Mouse (Mus musculus) MEL (cell line): ENCODE results near the gene Gm26938. TPM values are rescaled to one million over a fixed set of nuclear protein-coding genes. Genes with fewer than 3 reads are reported as not detected.

Experiments used
- DNase-seq: peaks from one replicate; pipeline ENCODE4 v3.0.0; 2011; ENCODE audit warnings: low read depth, low spot score
- H3K27ac ChIP-seq: 2 replicates; pipeline ENCODE4 v1.5.1; 2012; ENCODE audit warnings: low read depth, mild to moderate bottlenecking, control low read depth, low read length, moderate library complexity; ENCODE audit not compliant: control insufficient read depth
- H3K27me3 ChIP-seq, 2 experiments: fragments of 150-350 bp in 1 of 2; sonication (generic) in 1 of 2; 2 replicates each; pipeline ENCODE4 v1.6.1; 2012; ENCODE audit warnings: low read length in 2 of 2, mild to moderate bottlenecking in 2 of 2, improper control_type of control experiment in 1 of 2, moderate library complexity in 1 of 2; ENCODE audit not compliant: insufficient read depth in 2 of 2, control insufficient read depth in 1 of 2
- H3K36me3 ChIP-seq, 2 experiments: 2 replicates each; pipeline ENCODE4 v1.6.1; 2012 to 2014; ENCODE audit warnings: low read length in 2 of 2, improper control_type of control experiment in 1 of 2, inconsistent platforms in 1 of 2, mild to moderate bottlenecking in 1 of 2; ENCODE audit not compliant: insufficient read depth in 2 of 2, control insufficient read depth in 1 of 2
- H3K4me1 ChIP-seq, 2 experiments: fragments of 150-350 bp in 1 of 2; sonication (generic) in 1 of 2; 2 replicates each; pipeline ENCODE4 v1.6.1; 2012; ENCODE audit warnings: low read length in 2 of 2, improper control_type of control experiment in 1 of 2, mild to moderate bottlenecking in 1 of 2; ENCODE audit not compliant: insufficient read depth in 2 of 2, control insufficient read depth in 1 of 2
- H3K4me3 ChIP-seq, 2 experiments: fragments of 150-350 bp in 1 of 2; sonication (generic) in 1 of 2; 2 replicates each; pipeline ENCODE4 v1.5.1; 2012; ENCODE audit warnings: low read depth in 2 of 2, low read length in 2 of 2, mild to moderate bottlenecking in 2 of 2, moderate library complexity in 2 of 2, control low read depth in 1 of 2, improper control_type of control experiment in 1 of 2; ENCODE audit not compliant: control insufficient read depth in 1 of 2, insufficient read depth in 1 of 2
- H3K79me2 ChIP-seq: 2 replicates; pipeline ENCODE4 v1.6.1; 2012; ENCODE audit warnings: mild to moderate bottlenecking, low read length, moderate library complexity; ENCODE audit not compliant: control insufficient read depth, poor library complexity, insufficient read depth
- H3K9ac ChIP-seq: 2 replicates; pipeline ENCODE4 v1.6.1; 2012; ENCODE audit warnings: low read depth, mild to moderate bottlenecking, control low read depth, low read length, moderate library complexity; ENCODE audit not compliant: control insufficient read depth, poor library complexity, severe bottlenecking
- H3K9me3 ChIP-seq: fragments of 150-350 bp; sonication (generic); replicated peaks from 2 replicates; pipeline ENCODE4 v1.6.1; 2012; ENCODE audit warnings: mild to moderate bottlenecking, low read length, improper control_type of control experiment, moderate library complexity; ENCODE audit not compliant: insufficient read depth
- CTCF ChIP-seq, 3 experiments: IDR thresholded peaks in 2 of 3; conservative IDR thresholded peaks in 1 of 3; 2 replicates each; pipeline ENCODE4 v1.5.1; 2011 to 2012; ENCODE audit warnings: low read length in 3 of 3, low read depth in 2 of 3, mild to moderate bottlenecking in 2 of 3, improper control_type of control experiment in 1 of 3, inconsistent platforms in 1 of 3, mixed read lengths in 1 of 3, moderate library complexity in 1 of 3; ENCODE audit not compliant: control insufficient read depth in 1 of 3, insufficient read depth in 1 of 3, poor library complexity in 1 of 3, severe bottlenecking in 1 of 3
- E2F4 ChIP-seq: IDR thresholded peaks from 2 replicates; pipeline ENCODE4 v1.6.1; 2011; ENCODE audit warnings: low read depth, low read length, improper control_type of control experiment, borderline replicate concordance
- ELF1 ChIP-seq: IDR thresholded peaks from 2 replicates; pipeline ENCODE4 v1.6.1; 2014; ENCODE audit warnings: low read depth, mild to moderate bottlenecking, inconsistent platforms, low read length, improper control_type of control experiment, moderate library complexity
- ETS1 ChIP-seq: IDR thresholded peaks from 2 replicates; pipeline ENCODE4 v1.6.1; 2012; ENCODE audit warnings: low read depth, mild to moderate bottlenecking, inconsistent platforms, low read length, improper control_type of control experiment, moderate library complexity
- GABPA ChIP-seq: IDR thresholded peaks from 2 replicates; pipeline ENCODE4 v1.6.1; 2012; ENCODE audit warnings: low read depth, mild to moderate bottlenecking, inconsistent platforms, low read length, improper control_type of control experiment, moderate library complexity
- HCFC1 ChIP-seq: IDR thresholded peaks from 2 replicates; pipeline ENCODE4 v1.6.1; 2012; ENCODE audit warnings: low read depth, mild to moderate bottlenecking, inconsistent platforms, low read length, improper control_type of control experiment, moderate library complexity
- KAT2A ChIP-seq: conservative IDR thresholded peaks from 2 replicates; pipeline ENCODE4 v1.6.1; 2012; ENCODE audit warnings: low read depth, low read length, improper control_type of control experiment, inconsistent platforms
- MAX ChIP-seq: IDR thresholded peaks from 2 replicates; pipeline ENCODE4 v1.6.1; 2011; ENCODE audit warnings: low read length, improper control_type of control experiment
- MXI1 ChIP-seq: IDR thresholded peaks from 2 replicates; pipeline ENCODE4 v1.6.1; 2011; ENCODE audit warnings: mild to moderate bottlenecking, low read depth, low read length, improper control_type of control experiment
- MYB ChIP-seq: IDR thresholded peaks from 2 replicates; pipeline ENCODE4 v1.6.1; 2011; ENCODE audit warnings: mild to moderate bottlenecking, low read depth, low read length, improper control_type of control experiment
- MYC ChIP-seq: IDR thresholded peaks from 2 replicates; pipeline ENCODE4 v1.6.1; 2011; ENCODE audit warnings: low read depth, mild to moderate bottlenecking, low read length, improper control_type of control experiment, moderate library complexity
- NELFE ChIP-seq: IDR thresholded peaks from 2 replicates; pipeline ENCODE4 v1.6.1; 2011; ENCODE audit warnings: low read depth, low read length, improper control_type of control experiment
- NRF1 ChIP-seq: IDR thresholded peaks from 2 replicates; pipeline ENCODE4 v1.6.1; 2014; ENCODE audit warnings: low read depth, mild to moderate bottlenecking, inconsistent platforms, low read length, improper control_type of control experiment, moderate library complexity; ENCODE audit not compliant: poor library complexity, insufficient read depth, severe bottlenecking
- POLR2A ChIP-seq, 2 experiments: IDR thresholded peaks; 2 replicates each; pipeline ENCODE4 v1.6.1; 2011 to 2012; ENCODE audit warnings: low read length in 2 of 2, mild to moderate bottlenecking in 2 of 2, control low read depth in 1 of 2, improper control_type of control experiment in 1 of 2, low read depth in 1 of 2, moderate library complexity in 1 of 2; ENCODE audit not compliant: control insufficient read depth in 1 of 2, insufficient read depth in 1 of 2, poor library complexity in 1 of 2
- POLR2AphosphoS5 ChIP-seq: IDR thresholded peaks from 2 replicates; pipeline ENCODE4 v1.6.1; 2012; ENCODE audit warnings: low read depth, borderline replicate concordance, mild to moderate bottlenecking, inconsistent platforms, low read length, moderate library complexity, mixed read lengths
- RAD21 ChIP-seq: IDR thresholded peaks from 2 replicates; pipeline ENCODE4 v1.6.1; 2011; ENCODE audit warnings: mild to moderate bottlenecking, low read depth, low read length, improper control_type of control experiment
- RCOR1 ChIP-seq: IDR thresholded peaks from 2 replicates; pipeline ENCODE4 v1.6.1; 2012; ENCODE audit warnings: low read depth, mild to moderate bottlenecking, inconsistent platforms, low read length, improper control_type of control experiment
- SMC3 ChIP-seq: IDR thresholded peaks from 2 replicates; pipeline ENCODE4 v1.6.1; 2011; ENCODE audit warnings: low read depth, low read length, improper control_type of control experiment
- TAL1 ChIP-seq: IDR thresholded peaks from 2 replicates; pipeline ENCODE4 v1.6.1; 2012; ENCODE audit warnings: mild to moderate bottlenecking, inconsistent platforms, low read length, moderate library complexity, mixed read lengths
- TCF12 ChIP-seq: IDR thresholded peaks from 2 replicates; pipeline ENCODE4 v1.6.1; 2014; ENCODE audit warnings: low read depth, mild to moderate bottlenecking, inconsistent platforms, low read length, improper control_type of control experiment, moderate library complexity
- USF1 ChIP-seq: IDR thresholded peaks from 2 replicates; pipeline ENCODE4 v1.6.1; 2014; ENCODE audit warnings: low read depth, mild to moderate bottlenecking, inconsistent platforms, low read length, improper control_type of control experiment, moderate library complexity
- USF2 ChIP-seq, 2 experiments: IDR thresholded peaks; 2 replicates each; pipeline ENCODE4 v1.6.1; 2011 to 2012; ENCODE audit warnings: improper control_type of control experiment in 2 of 2, low read length in 2 of 2, borderline replicate concordance in 1 of 2, inconsistent platforms in 1 of 2, low read depth in 1 of 2, mild to moderate bottlenecking in 1 of 2; ENCODE audit not compliant: insufficient read depth in 1 of 2
- ZC3H11A ChIP-seq: IDR thresholded peaks from 2 replicates; pipeline ENCODE4 v1.6.1; 2012; ENCODE audit warnings: low read depth, mild to moderate bottlenecking, inconsistent platforms, low read length, improper control_type of control experiment
- ZKSCAN1 ChIP-seq: IDR thresholded peaks from 2 replicates; pipeline ENCODE4 v1.6.1; 2012; ENCODE audit warnings: low read depth, mild to moderate bottlenecking, inconsistent platforms, low read length, improper control_type of control experiment, moderate library complexity
- polyA plus RNA-seq, 2 experiments: library from polyadenylated mRNA; stranded (reverse) in 1 of 2; unstranded in 1 of 2; fragments of >175 nt in 1 of 2; fragments of >200 nt in 1 of 2; gene quantifications; 2 replicates each; pipeline versions ENCODE4 v1.2.1 to v1.2.4; 2012; ENCODE audit warnings: low replicate concordance in 2 of 2, low read depth in 1 of 2; ENCODE audit not compliant: insufficient read length in 2 of 2, insufficient read depth in 1 of 2, missing spikeins in 1 of 2
- total RNA-seq: library from RNA; depleted of rRNA; stranded (reverse); fragments of 300-350 nt; gene quantifications from 2 replicates; pipeline ENCODE4 v1.2.3, GENCODE M21; 2012

Gm26938 gene
- total and polyA plus RNA-seq, 3 experiments = 0.11 TPM; not detected in 2

DNA sequence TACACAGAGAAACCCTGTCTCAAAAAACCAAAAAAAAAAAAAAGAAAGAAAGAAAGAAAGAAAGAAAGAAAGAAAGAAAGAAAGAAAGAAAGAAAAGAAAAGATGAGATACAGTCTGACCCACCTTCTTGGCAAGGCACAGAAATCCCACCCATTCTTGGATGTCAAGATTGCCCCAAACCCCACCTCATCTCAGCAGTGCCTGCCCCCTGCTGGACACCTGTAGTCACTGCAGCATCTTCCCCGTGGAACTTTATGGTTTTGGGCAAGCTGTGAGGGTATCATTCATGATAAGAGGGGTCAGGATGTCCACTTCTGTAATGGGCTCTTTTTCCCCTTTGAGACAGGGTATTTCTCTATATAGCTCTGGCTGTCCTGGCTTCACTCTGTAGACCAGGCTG is 8.9 kb downstream of the Gm26938 start:
- Histone ChIP-seq H3K36me3 (peaks cover 0 to 8% of the 10 kb centered on the region in 2 experiments; a peak in 2 of 4 replicates), H3K27ac (no peak overlapping the region), H3K9ac (no peak overlapping the region), H3K27me3 (no peaks in the 10 kb centered on the region), H3K4me3 (no peak overlapping the region), H3K9me3 (no peaks in the 10 kb centered on the region), H3K4me1 (peaks cover 2 to 26% of the 10 kb centered on the region in 2 experiments; a peak in 3 of 4 replicates), H3K79me2 (no peaks in the 10 kb centered on the region)
- peak; percentile 42 for DNase-seq
- 0 out of 2 replicates have a peak, but pooled peaks have one; percentile 14 for TF ChIP-seq ZC3H11A
- TF ChIP-seq CTCF (IDR thresholded peaks at IDR 0.05 in 2 of 3, conservative IDR thresholded peaks at IDR 0.05 in 1 of 3; ENCODE audit: control insufficient read depth in 1 of 3, insufficient read depth in 1 of 3, low read depth in 2 of 3, low read length in 3 of 3, poor library complexity in 1 of 3, severe bottlenecking in 1 of 3) = peak; percentile 74 to 89 (median 88)
- no peak for TF ChIP-seq GABPA
- no peak for TF ChIP-seq HCFC1
- TF ChIP-seq SMC3 = peak; percentile 54
- peak; percentile 34 for TF ChIP-seq RAD21

DNA sequence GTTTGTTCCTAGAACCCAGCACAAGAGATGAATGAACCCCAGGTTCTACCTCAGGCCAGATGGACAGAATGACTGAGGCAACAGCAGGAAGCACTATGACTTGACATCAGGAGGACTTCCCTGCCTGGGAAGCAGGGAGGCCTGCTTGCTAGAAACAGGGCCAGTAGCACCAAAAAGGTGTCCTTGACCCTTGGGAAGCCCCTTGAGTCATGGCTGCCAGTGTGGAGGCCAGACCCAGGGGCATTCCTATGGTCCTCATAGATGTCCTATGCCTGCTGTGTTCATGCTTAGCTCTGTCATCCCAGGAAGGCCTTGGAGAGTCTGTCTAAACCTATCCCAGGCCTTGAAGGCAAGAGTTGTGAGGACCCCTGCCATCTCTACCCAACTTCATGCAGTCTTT is 9.8 kb downstream of the Gm26938 start:
- Histone ChIP-seq H3K27me3 (no peaks in the 10 kb centered on the region), H3K79me2 (no peaks in the 10 kb centered on the region), H3K27ac (no peak overlapping the region), H3K4me1 (peaks cover 2 to 28% of the 10 kb centered on the region in 2 experiments; a peak in 3 of 4 replicates), H3K9me3 (no peaks in the 10 kb centered on the region), H3K4me3 (no peak overlapping the region), H3K9ac (no peak overlapping the region), H3K36me3 (peaks cover 0 to 8% of the 10 kb centered on the region in 2 experiments; a peak in 2 of 4 replicates)
- DNase-seq = no peak
- no peak for TF ChIP-seq ETS1
- TF ChIP-seq USF2 (IDR thresholded peaks at IDR 0.05; ENCODE audit: borderline replicate concordance in 1 of 2, insufficient read depth in 1 of 2, low read depth in 1 of 2, low read length in 2 of 2) = no peak
- TF ChIP-seq ZKSCAN1 = no peak
- no peak for TF ChIP-seq CTCF (IDR thresholded peaks at IDR 0.05 in 2 of 3, conservative IDR thresholded peaks at IDR 0.05 in 1 of 3; ENCODE audit: control insufficient read depth in 1 of 3, insufficient read depth in 1 of 3, low read depth in 2 of 3, low read length in 3 of 3, poor library complexity in 1 of 3, severe bottlenecking in 1 of 3)
- TF ChIP-seq MAX = no peak
- TF ChIP-seq TCF12 = no peak
- no peak for TF ChIP-seq NRF1
- TF ChIP-seq RCOR1 = no peak

DNA sequence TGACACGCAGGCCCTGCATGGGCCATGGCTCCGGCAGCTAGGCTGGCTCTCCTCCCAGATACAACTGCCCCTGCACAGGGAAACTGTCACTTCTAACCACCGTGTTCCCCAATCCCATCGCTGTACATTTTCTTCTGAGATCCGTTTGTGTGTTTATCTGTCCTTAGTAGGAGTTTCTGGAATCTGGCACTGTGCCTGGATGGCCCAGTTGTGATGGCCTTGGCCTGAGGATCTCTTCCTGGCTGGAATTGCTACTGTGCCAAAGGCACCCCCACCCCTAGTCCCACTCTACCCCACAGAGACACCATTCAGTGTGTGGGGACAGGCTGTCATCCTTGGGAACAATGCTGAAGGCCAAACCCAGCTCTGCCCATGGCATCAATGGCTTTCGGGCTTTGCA is 10.2 kb downstream of the Gm26938 start:
- H3K4me1 ChIP-seq = peaks cover 2 to 29% of the 10 kb centered on the region in 2 experiments; a peak in 3 of 4 replicates
- peak overlapping the region; percentile 11; the same call in 1 of the 2 replicates for H3K27ac ChIP-seq

More for the DNA sequence above, 10.2 kb downstream of the Gm26938 start:
- Histone ChIP-seq H3K27me3 (no peaks in the 10 kb centered on the region), H3K9me3 (no peaks in the 10 kb centered on the region), H3K36me3 (peaks cover 0 to 8% of the 10 kb centered on the region in 2 experiments; a peak in 2 of 4 replicates), H3K9ac (no peak overlapping the region), H3K4me3 (no peak overlapping the region), H3K79me2 (no peaks in the 10 kb centered on the region)
- TF ChIP-seq KAT2A = no peak
- TF ChIP-seq USF2 (IDR thresholded peaks at IDR 0.05; ENCODE audit: borderline replicate concordance in 1 of 2, insufficient read depth in 1 of 2, low read depth in 1 of 2, low read length in 2 of 2) = no peak
- no peak for TF ChIP-seq POLR2AphosphoS5
- TF ChIP-seq MXI1 = no peak
- TF ChIP-seq MAX = no peak
- TF ChIP-seq NELFE = no peak
- no peak for TF ChIP-seq MYC
- TF ChIP-seq E2F4 = no peak
- no peak for TF ChIP-seq ZKSCAN1
- no peak for TF ChIP-seq USF1
- TF ChIP-seq GABPA = no peak
- no peak for TF ChIP-seq HCFC1
- no peak for TF ChIP-seq RAD21
- TF ChIP-seq CTCF (IDR thresholded peaks at IDR 0.05 in 2 of 3, conservative IDR thresholded peaks at IDR 0.05 in 1 of 3; ENCODE audit: control insufficient read depth in 1 of 3, insufficient read depth in 1 of 3, low read depth in 2 of 3, low read length in 3 of 3, poor library complexity in 1 of 3, severe bottlenecking in 1 of 3) = no peak
- TF ChIP-seq ELF1 = no peak
- TF ChIP-seq POLR2A (IDR thresholded peaks at IDR 0.05; ENCODE audit: control insufficient read depth in 1 of 2, insufficient read depth in 1 of 2, low read depth in 1 of 2, low read length in 2 of 2, poor library complexity in 1 of 2) = no peak
- TF ChIP-seq MYB = no peak
- TF ChIP-seq TAL1 = no peak
- no peak for DNase-seq
